Mouse (Mus musculus) liver, embryonic 11.5 days (tissue): Measurements from ENCODE around the gene Rab25. TPM values are rescaled to one million over a fixed set of nuclear protein-coding genes. Genes with fewer than 3 reads are reported as not detected.

Source experiments
- ATAC-seq: fragments of 200-750 bp; cut with Nextera tagmentation; replicated peaks from 2 replicates; pipeline ENCODE4 v1.8.0; 2017; ENCODE audit warnings: moderate number of reproducible peaks, mild to moderate bottlenecking, moderate TSS enrichment, moderate library complexity; ENCODE audit not compliant: low FRiP score
- DNase-seq: peaks from one replicate; pipeline ENCODE4 v3.0.0-alpha.2; 2017; ENCODE audit warnings: low spot score
- H3K27ac ChIP-seq: fragments of 300-500 bp; sonication (generic); 2 replicates; pipeline ENCODE4 v1.5.1; 2014; ENCODE audit warnings: mild to moderate bottlenecking, low read depth, low read length, control low read depth
- H3K27me3 ChIP-seq: fragments of 300-500 bp; sonication (generic); replicated peaks from 2 replicates; pipeline ENCODE4 v1.6.1; 2014; ENCODE audit warnings: low read length, mixed read lengths; ENCODE audit not compliant: control insufficient read depth, insufficient read depth
- H3K36me3 ChIP-seq: fragments of 300-500 bp; sonication (generic); 2 replicates; pipeline ENCODE4 v1.6.1; 2014; ENCODE audit warnings: mild to moderate bottlenecking, low read length, moderate library complexity, mixed read lengths; ENCODE audit not compliant: control insufficient read depth, insufficient read depth
- H3K4me1 ChIP-seq: fragments of 300-500 bp; sonication (generic); replicated peaks from 2 replicates; pipeline ENCODE4 v1.6.1; 2014; ENCODE audit warnings: low read length, mixed read lengths; ENCODE audit not compliant: control insufficient read depth, insufficient read depth
- H3K4me2 ChIP-seq: fragments of 300-500 bp; sonication (generic); 2 replicates; pipeline ENCODE4 v1.6.1; 2014; ENCODE audit warnings: mild to moderate bottlenecking, control low read depth, moderate library complexity
- H3K4me3 ChIP-seq: fragments of 300-500 bp; sonication (generic); 2 replicates; pipeline ENCODE4 v1.5.1; 2014; ENCODE audit warnings: low read depth, low read length, control low read depth
- H3K9ac ChIP-seq: fragments of 300-500 bp; sonication (generic); 2 replicates; pipeline ENCODE4 v1.6.1; 2014; ENCODE audit warnings: low read depth, low read length, control low read depth
- H3K9me3 ChIP-seq: fragments of 300-500 bp; sonication (generic); 2 replicates; pipeline ENCODE4 v1.6.1; 2016; ENCODE audit warnings: low read length, inconsistent platforms, mixed read lengths; ENCODE audit not compliant: control insufficient read depth
- WGBS: fragments of 180-500 bp; shearing (Covaris S2); extraction: QIAGEN DNeasy Blood & Tissue Kit; methylation state at CpG from one replicate; pipeline ENCODE4 v1.1.7; 2014; 5-methylcytosine and 5-hydroxymethylcytosine counted together
- polyA plus RNA-seq: library from polyadenylated mRNA; unstranded; fragments of >200 nt; fragmentation: Nextera tagmentation; extraction: Ambion mirVana; gene quantifications from 2 replicates; pipeline ENCODE4 v1.2.1, GENCODE M21; 2014

The Rab25 gene
- polyA plus RNA-seq, 1 experiment from 2014 or later: 1.2 TPM

- DNase-seq (no peak), ATAC-seq (no peak)
- H3K4me3 ChIP-seq: no peak overlapping the region
- H3K36me3 ChIP-seq: no peaks in the 10 kb centered on the region; the same call in 1 of the 2 replicates
- H3K9me3 ChIP-seq: no peaks in the 10 kb centered on the region
- H3K27me3 ChIP-seq: no peaks in the 10 kb centered on the region
- H3K4me2 ChIP-seq: no peak overlapping the region
- H3K27ac ChIP-seq: no peak overlapping the region
- H3K4me1 ChIP-seq: peaks cover 34% of the 10 kb centered on the region
- H3K9ac ChIP-seq: no peak overlapping the region
- 77% methylated on average over 7 of the region's 7 CpGs for WGBS
Observed at GRCm38 (mm10) chr3:88541622-88542401, 6.3 kb downstream of the Rab25 start.

- Histone ChIP-seq H3K9ac (peak overlapping the region; percentile 20; the same call in 1 of the 2 replicates), H3K4me2 (no peak overlapping the region), H3K9me3 (no peaks in the 10 kb centered on the region), H3K27ac (peak overlapping the region; percentile 19; the same call in 1 of the 2 replicates), H3K4me1 (peaks cover 51% of the 10 kb centered on the region), H3K36me3 (no peaks in the 10 kb centered on the region; the same call in 1 of the 2 replicates), H3K27me3 (no peaks in the 10 kb centered on the region), H3K4me3 (no peak overlapping the region)
- 66% methylated on average over 5 of the region's 5 CpGs for WGBS
- no peak for ATAC-seq
- no peak for DNase-seq
Observed at GRCm38 (mm10) chr3:88540085-88540484, 8.0 kb downstream of the Rab25 start.

GRCm38 (mm10) chr3:88539397-88539796 is 8.7 kb downstream of the Rab25 start:
- Histone ChIP-seq H3K4me3 (no peak overlapping the region), H3K27me3 (no peaks in the 10 kb centered on the region), H3K4me2 (no peak overlapping the region), H3K9ac (no peak overlapping the region), H3K27ac (no peak overlapping the region), H3K36me3 (no peaks in the 10 kb centered on the region; the same call in 1 of the 2 replicates), H3K9me3 (no peaks in the 10 kb centered on the region), H3K4me1 (peaks cover 53% of the 10 kb centered on the region)
- DNase-seq: no peak
- WGBS: 36% methylated on average over 3 of the region's 3 CpGs
- ATAC-seq: no peak

- DNase-seq: no peak
- H3K9ac ChIP-seq: no peak overlapping the region
- H3K4me2 ChIP-seq: no peak overlapping the region
- no peak overlapping the region for H3K4me3 ChIP-seq
- no peaks in the 10 kb centered on the region; the same call in 1 of the 2 replicates for H3K36me3 ChIP-seq
- H3K4me1 ChIP-seq: peaks cover 52% of the 10 kb centered on the region
- 67% methylated on average over 9 of the region's 9 CpGs for WGBS
- no peaks in the 10 kb centered on the region for H3K9me3 ChIP-seq
- no peaks in the 10 kb centered on the region for H3K27me3 ChIP-seq
- ATAC-seq: no peak
- no peak overlapping the region for H3K27ac ChIP-seq
Observed at GRCm38 (mm10) chr3:88538271-88539145, 9.6 kb downstream of the Rab25 start.

DNA sequence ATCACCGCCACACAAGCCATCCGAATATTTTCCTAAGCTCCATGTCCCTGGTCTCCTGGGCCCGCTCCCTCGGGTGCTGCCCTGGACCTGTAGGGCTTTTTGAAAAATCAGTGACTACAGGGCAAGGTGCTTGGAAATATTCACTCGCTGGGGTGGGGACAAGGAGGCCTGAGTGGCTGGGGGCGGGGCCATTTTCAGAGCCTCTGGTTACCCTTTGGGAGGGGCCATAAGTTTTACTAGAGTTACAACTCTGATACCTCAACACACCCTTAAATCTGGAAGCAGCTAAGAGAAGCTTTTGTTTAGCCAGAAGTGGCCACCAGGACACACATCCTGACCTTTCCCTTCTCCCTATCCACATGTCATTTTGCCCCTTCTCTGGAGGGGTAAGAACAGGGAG is 11.0 kb downstream of the Rab25 start:
- no peaks in the 10 kb centered on the region for H3K27me3 ChIP-seq
- peak overlapping the region; percentile 56 for H3K4me3 ChIP-seq
- H3K9ac ChIP-seq: peak overlapping the region; percentile 70; the same call in 1 of the 2 replicates
- DNase-seq: no peak
- no peaks in the 10 kb centered on the region; the same call in 1 of the 2 replicates for H3K36me3 ChIP-seq
- H3K4me2 ChIP-seq: peak overlapping the region; percentile 93
- ATAC-seq: no peak
- H3K9me3 ChIP-seq: no peaks in the 10 kb centered on the region
- peaks cover 60% of the 10 kb centered on the region for H3K4me1 ChIP-seq
- WGBS: 81% methylated on average over 6 of the region's 6 CpGs
- peak overlapping the region; percentile 84 for H3K27ac ChIP-seq

DNA sequence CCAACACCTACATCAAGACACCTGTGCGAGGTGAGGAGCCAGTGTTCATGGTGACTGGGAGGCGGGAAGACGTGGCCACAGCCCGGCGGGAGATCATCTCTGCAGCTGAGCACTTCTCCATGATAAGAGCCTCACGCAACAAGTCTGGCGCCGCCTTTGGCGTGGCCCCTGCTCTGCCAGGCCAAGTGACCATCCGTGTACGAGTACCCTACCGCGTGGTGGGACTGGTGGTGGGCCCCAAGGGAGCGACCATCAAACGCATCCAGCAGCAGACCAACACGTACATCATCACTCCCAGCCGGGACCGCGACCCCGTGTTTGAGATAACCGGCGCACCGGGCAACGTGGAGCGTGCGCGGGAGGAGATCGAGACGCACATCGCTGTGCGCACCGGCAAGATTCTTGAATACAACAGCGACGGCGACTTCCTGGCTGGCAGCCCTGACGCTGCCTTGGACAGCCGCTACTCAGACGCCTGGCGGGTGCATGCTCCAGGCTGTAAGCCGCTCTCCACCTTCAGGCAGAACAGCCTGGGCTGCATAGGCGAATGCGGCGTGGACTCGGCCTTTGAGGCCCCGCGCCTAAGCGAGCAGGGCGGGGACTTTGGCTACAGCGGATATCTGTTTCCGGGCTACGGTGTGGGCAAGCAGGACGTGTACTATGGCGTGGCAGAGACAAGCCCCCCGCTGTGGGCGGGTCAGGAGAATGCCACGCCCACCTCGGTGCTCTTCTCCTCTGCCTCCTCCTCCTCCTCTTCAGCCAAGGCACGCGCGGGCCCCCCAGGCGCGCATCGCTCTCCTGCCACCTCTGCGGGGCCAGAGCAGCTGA is 11.8 kb downstream of the Rab25 start:
- peak overlapping the region; percentile 84 for H3K27ac ChIP-seq
- H3K4me1 ChIP-seq: peaks cover 60% of the 10 kb centered on the region
- H3K27me3 ChIP-seq: no peaks in the 10 kb centered on the region
- H3K36me3 ChIP-seq: no peaks in the 10 kb centered on the region; the same call in 1 of the 2 replicates
- 5% methylated on average over 64 of the region's 64 CpGs for WGBS
- peak overlapping the region; percentile 93 for H3K4me2 ChIP-seq
- DNase-seq (peak; percentile 84), ATAC-seq (peak; percentile 85)
- H3K4me3 ChIP-seq: peak overlapping the region; percentile 56
- H3K9ac ChIP-seq: peak overlapping the region; percentile 70
- H3K9me3 ChIP-seq: no peaks in the 10 kb centered on the region

- DNase-seq (no peak), ATAC-seq (no peak)
- Histone ChIP-seq H3K9me3 (no peaks in the 10 kb centered on the region), H3K4me1 (peaks cover 61% of the 10 kb centered on the region), H3K27me3 (no peaks in the 10 kb centered on the region), H3K4me2 (peak overlapping the region; percentile 93), H3K36me3 (no peaks in the 10 kb centered on the region; the same call in 1 of the 2 replicates), H3K27ac (no peak overlapping the region), H3K4me3 (peak overlapping the region; percentile 77), H3K9ac (peak overlapping the region; percentile 70; the same call in 1 of the 2 replicates)
- WGBS: 65% methylated on average over 4 of the region's 4 CpGs
Observed at GRCm38 (mm10) chr3:88535527-88535926, 12.6 kb downstream of the Rab25 start.

DNA sequence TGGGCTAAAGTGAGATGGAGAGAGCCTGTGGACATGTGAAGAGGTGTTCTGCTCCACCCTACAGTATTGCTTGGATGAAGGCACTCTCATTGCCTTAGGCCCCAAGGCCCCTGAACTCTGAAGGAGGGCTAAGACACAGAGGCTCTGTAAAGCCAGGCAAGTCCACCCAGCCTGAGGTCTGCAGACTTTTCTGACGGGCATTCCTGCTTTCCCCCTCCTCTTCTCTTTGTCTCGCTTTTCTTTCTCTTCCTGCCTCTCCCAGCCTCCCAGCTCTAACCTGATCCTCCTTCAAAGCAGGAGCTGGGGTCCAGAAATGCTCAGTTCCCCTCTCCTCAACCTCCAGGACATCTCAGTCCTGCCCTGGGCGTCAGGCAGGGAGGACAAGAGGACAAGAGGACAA is 13.1 kb downstream of the Rab25 start:
- no peaks in the 10 kb centered on the region for H3K27me3 ChIP-seq
- no peak for ATAC-seq
- no peak for DNase-seq
- H3K36me3 ChIP-seq: no peaks in the 10 kb centered on the region; the same call in 1 of the 2 replicates
- WGBS: 54% methylated on average over 3 of the region's 3 CpGs
- H3K4me2 ChIP-seq: peak overlapping the region; percentile 93
- H3K27ac ChIP-seq: no peak overlapping the region
- H3K9ac ChIP-seq: 0 out of 2 replicates have a peak overlapping the region, but pooled peaks have one; percentile 0
- no peaks in the 10 kb centered on the region for H3K9me3 ChIP-seq
- H3K4me3 ChIP-seq: peak overlapping the region; percentile 77
- peaks cover 64% of the 10 kb centered on the region for H3K4me1 ChIP-seq
